Mouse (Mus musculus): ENCODE measurements around the gene Cd79a.

GRCm38 (mm10) chr7:24902264-24902629 lies 5.1 kb downstream of the Cd79a start:
- no peak for TF ChIP-seq CTCF (IDR thresholded peaks at IDR 0.05; ENCODE audit: low read depth)
- no peak for TF ChIP-seq EP300 (optimal IDR thresholded peaks at IDR 0.05)

Measured in stomach, postnatal 0 days (tissue).